Mouse (Mus musculus) intestine, embryonic 14.5 days (tissue): ENCODE results near the gene Zfp36l1. TPM values are rescaled to one million over a fixed set of nuclear protein-coding genes. Genes with fewer than 3 reads are reported as not detected.

Experiments
- ATAC-seq: fragments of 200-750 bp; cut with Nextera tagmentation; replicated peaks from 2 replicates; pipeline ENCODE4 v1.8.0; 2017; ENCODE audit warnings: low read depth, moderate number of reproducible peaks, moderate TSS enrichment, moderate library complexity; ENCODE audit not compliant: low FRiP score, low TSS enrichment
- DNase-seq: peaks from one replicate; pipeline ENCODE4 v3.0.0-alpha.2; 2018; ENCODE audit warnings: low spot score
- H3K27ac ChIP-seq: fragments of 300-500 bp; sonication (generic); 2 replicates; pipeline ENCODE4 v1.5.1; 2014; ENCODE audit warnings: low read depth, mild to moderate bottlenecking, control low read depth
- H3K27me3 ChIP-seq: fragments of 300-500 bp; sonication (generic); replicated peaks from 2 replicates; pipeline ENCODE4 v1.6.1; 2014; ENCODE audit warnings: low read length, control low read depth; ENCODE audit not compliant: control insufficient read depth, insufficient read depth
- H3K36me3 ChIP-seq: fragments of 300-500 bp; sonication (generic); 2 replicates; pipeline ENCODE4 v1.6.1; 2014; ENCODE audit warnings: low read length, control low read depth; ENCODE audit not compliant: control insufficient read depth, insufficient read depth
- H3K4me1 ChIP-seq: fragments of 300-500 bp; sonication (generic); replicated peaks from 2 replicates; pipeline ENCODE4 v1.6.1; 2014; ENCODE audit warnings: low read length, control low read depth, mixed read lengths; ENCODE audit not compliant: control insufficient read depth, insufficient read depth
- H3K4me2 ChIP-seq: fragments of 300-500 bp; sonication (generic); 2 replicates; pipeline ENCODE4 v1.6.1; 2014; ENCODE audit warnings: low read length
- H3K4me3 ChIP-seq: fragments of 300-500 bp; sonication (generic); 2 replicates; pipeline ENCODE4 v1.5.1; 2014; ENCODE audit warnings: low read depth, low read length, control low read depth, mixed read lengths
- H3K9ac ChIP-seq: fragments of 300-500 bp; sonication (generic); 2 replicates; pipeline ENCODE4 v1.6.1; 2014; ENCODE audit warnings: mild to moderate bottlenecking, low read length
- H3K9me3 ChIP-seq: fragments of 300-500 bp; sonication (generic); 2 replicates; pipeline ENCODE4 v1.6.1; 2016; ENCODE audit warnings: low read length, control low read depth; ENCODE audit not compliant: control insufficient read depth
- WGBS: fragments of 180-500 bp; shearing (Covaris S2); extraction: QIAGEN DNeasy Blood & Tissue Kit; methylation state at CpG from one replicate; pipeline ENCODE4 v1.1.7; 2014; 5-methylcytosine and 5-hydroxymethylcytosine counted together
- polyA plus RNA-seq: library from polyadenylated mRNA; unstranded; fragments of >200 nt; fragmentation: Nextera tagmentation; extraction: Ambion mirVana; gene quantifications from 2 replicates; pipeline ENCODE4 v1.2.1, GENCODE M21; 2014

The Zfp36l1 gene
- 159 and 165 TPM in 2 replicates for polyA plus RNA-seq

DNA sequence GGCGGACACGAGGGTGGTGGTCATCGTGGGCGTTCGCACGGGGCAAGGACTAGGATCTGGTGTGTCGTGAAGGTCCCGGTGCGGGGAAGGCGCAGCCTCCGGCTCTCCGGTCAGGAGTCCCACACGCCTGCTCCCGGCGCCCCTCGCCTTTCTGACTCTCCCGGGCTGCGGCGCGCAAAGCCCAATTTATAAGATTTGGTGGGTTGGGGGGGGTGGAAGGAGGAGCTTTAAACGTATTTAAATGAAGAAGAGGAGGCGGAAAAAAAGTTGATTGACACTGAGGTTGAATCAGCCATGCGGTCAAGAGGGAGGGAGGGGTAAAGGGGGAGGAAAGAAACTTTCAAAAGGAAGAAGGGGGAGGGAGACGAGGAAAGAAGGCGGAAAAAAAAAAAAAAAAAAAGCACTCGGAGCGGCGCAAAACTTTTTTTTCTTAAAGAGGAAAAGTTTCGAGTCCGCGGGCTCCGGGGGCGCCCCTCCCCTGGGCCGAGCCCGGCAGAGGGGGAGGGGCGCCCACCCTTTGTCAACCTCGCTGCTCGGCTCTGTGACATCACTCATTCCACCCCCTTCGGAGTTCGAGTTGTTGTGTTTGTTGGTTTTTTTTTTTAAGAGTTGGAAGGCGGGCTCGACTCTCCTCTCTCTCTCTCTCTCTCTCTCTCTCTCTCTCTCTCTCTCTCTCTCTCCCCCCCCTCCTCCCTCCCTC lies at the start of gene Zfp36l1:
Zfp36l1 (minus strand) TSS at position 162 of the 700 bp plus-strand sequence.
- WGBS = 0% methylated on average over 40 of the region's 42 CpGs
- DNase-seq = peak; percentile 99
- H3K9ac ChIP-seq = peak within 1 kb of the TSS; percentile 98
- H3K27ac ChIP-seq = peak within 1 kb of the TSS; percentile 99
- peak within 1 kb of the TSS; percentile 94 for H3K4me2 ChIP-seq
- peaks cover 29% of the 10 kb centered on the region for H3K36me3 ChIP-seq
- no peaks in the 10 kb centered on the region for H3K9me3 ChIP-seq
- peak within 1 kb of the TSS; percentile 99 for H3K4me3 ChIP-seq
- H3K4me1 ChIP-seq = peaks cover 8% of the 10 kb centered on the region; the same call in 1 of the 2 replicates
- peak; percentile 65 for ATAC-seq
- H3K27me3 ChIP-seq = no peaks in the 10 kb centered on the region

DNA sequence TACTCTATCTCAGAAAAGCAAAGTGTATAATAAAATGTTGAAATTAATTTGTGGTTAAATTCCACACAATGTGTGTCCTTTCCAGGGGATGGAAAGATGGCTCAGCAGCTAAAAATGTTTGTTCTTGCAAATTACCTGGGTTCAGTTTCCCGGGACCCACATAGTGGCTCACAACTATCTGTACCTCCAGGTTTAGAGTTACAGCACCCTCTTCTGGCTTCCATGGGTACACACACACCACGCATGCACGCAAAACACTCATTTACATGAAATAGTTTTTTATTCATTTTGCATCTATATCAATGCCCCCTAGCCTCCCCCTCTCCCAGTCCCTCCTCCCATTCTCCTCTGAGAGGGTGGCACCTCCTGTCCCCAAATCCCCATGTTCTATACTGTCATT lies 49.6 kb upstream of the Zfp36l1 start:
- ATAC-seq (no peak), DNase-seq (no peak)
- Histone ChIP-seq H3K9me3 (no peaks in the 10 kb centered on the region), H3K4me1 (no peaks in the 10 kb centered on the region), H3K27me3 (no peaks in the 10 kb centered on the region), H3K9ac (no peak overlapping the region), H3K4me2 (no peak overlapping the region), H3K4me3 (no peak overlapping the region), H3K27ac (no peak overlapping the region), H3K36me3 (peaks cover 23% of the 10 kb centered on the region; the same call in 1 of the 2 replicates)
- 85% methylated on average over 3 of the region's 3 CpGs for WGBS

DNA sequence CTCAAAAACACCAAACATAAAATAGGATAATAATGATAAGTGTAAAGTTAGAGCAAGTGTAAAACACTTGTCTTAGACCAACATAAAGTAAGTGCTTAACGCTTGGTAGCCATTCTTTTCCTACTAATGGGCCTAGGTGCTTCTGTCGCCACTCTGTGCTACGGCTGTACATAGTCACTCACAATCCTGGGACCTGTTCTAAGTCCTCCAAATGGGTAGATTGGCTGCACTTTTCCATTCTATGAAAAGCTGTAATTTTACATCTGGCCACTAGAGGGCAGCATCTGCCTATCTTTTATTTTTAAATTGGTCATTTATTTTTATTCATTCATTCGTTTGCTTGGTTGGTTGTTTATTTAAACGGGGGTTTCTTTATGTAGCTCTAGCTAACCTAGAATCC lies 44.9 kb upstream of the Zfp36l1 start:
- no peaks in the 10 kb centered on the region for H3K27me3 ChIP-seq
- no peaks in the 10 kb centered on the region for H3K9me3 ChIP-seq
- DNase-seq (peak; percentile 60), ATAC-seq (no peak)
- H3K4me2 ChIP-seq = no peak overlapping the region
- 10% methylated on average over 5 of the region's 5 CpGs for WGBS
- no peaks in the 10 kb centered on the region for H3K36me3 ChIP-seq
- H3K4me3 ChIP-seq = no peak overlapping the region
- no peak overlapping the region for H3K9ac ChIP-seq
- no peak overlapping the region for H3K27ac ChIP-seq
- H3K4me1 ChIP-seq = no peaks in the 10 kb centered on the region

DNA sequence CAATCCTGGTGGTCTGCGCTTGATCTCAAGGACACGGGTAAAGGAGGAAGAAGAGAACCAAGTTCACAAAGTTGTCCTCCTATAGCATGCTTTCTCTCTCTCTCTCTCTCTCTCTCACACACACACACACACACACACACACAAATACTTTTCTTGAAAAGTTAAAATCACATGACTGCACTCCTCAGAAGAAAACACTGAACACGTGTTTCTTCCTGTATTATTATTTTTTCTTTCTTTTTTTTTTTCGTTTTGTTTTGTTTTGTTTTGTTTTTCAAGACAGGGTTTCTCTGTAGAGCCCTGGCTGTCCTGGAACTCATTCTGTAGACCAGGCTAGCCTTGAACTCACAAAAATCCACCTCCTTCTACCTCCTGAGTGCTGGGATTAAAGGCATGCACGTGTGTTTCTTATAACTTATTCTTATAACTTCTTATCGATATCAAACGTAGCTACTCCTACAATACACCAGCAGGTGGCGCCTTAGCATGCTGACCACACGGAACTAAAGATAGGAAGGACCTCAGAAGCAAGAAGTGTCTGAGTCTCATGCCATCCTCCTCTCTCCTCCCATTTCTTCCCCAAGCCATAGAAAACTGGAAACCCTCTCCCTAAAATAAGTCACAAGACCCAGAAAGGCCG lies 41.0 kb upstream of the Zfp36l1 start:
- H3K4me1 ChIP-seq = no peaks in the 10 kb centered on the region
- no peaks in the 10 kb centered on the region for H3K27me3 ChIP-seq
- H3K4me3 ChIP-seq = no peak overlapping the region
- no peak overlapping the region for H3K9ac ChIP-seq
- H3K9me3 ChIP-seq = no peaks in the 10 kb centered on the region
- H3K27ac ChIP-seq = no peak overlapping the region
- H3K36me3 ChIP-seq = no peaks in the 10 kb centered on the region
- WGBS = 44% methylated on average over 10 of the region's 10 CpGs
- 0 out of 2 replicates have a peak, but pooled peaks have one; percentile 10 for ATAC-seq
- H3K4me2 ChIP-seq = no peak overlapping the region
- DNase-seq = peak; percentile 69

DNA sequence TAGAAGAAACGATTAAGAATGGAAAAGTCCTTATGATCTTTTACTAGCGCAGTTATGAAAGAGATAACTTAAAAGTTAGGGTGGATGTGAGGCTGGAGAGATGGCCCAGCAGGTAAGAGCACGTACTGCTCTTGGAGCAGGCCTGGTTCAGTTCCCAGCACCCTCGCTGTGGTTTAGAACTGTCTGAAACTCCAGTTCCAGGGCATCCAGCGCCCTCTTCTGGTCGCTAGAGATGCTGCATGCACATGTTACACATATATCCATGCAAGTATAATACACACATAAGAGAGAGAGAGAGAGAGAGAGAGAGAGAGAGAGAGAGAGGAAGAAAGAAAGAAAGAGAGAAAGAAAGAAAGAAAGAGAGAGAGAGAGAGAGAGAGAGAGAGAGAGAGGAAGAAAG lies 40.3 kb upstream of the Zfp36l1 start:
- no peaks in the 10 kb centered on the region for H3K27me3 ChIP-seq
- no peak overlapping the region for H3K4me2 ChIP-seq
- DNase-seq (no peak), ATAC-seq (no peak)
- no peaks in the 10 kb centered on the region for H3K9me3 ChIP-seq
- H3K27ac ChIP-seq = no peak overlapping the region
- H3K4me1 ChIP-seq = no peaks in the 10 kb centered on the region
- no peak overlapping the region for H3K9ac ChIP-seq
- 80% methylated on average over 6 of the region's 6 CpGs for WGBS
- no peak overlapping the region for H3K4me3 ChIP-seq
- no peaks in the 10 kb centered on the region for H3K36me3 ChIP-seq

DNA sequence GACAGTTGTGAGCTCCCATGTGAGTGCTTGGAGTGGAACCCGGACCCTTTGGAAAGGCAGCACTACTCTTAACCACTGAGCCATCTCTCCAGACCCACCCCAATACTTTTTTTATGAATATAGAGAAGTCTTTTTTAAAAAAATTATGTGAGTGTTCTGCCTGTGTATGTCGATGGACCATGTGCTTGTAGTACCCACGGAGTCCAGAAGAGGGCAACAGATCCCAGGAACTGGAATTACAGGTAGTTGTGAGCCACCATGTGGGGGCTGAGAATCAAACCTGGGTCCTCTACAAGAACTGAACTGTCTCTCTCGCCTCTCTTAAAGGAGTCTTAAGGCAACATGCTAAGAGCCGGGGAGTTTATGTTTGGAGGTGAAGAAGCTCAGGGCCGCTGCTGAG lies 39.0 kb upstream of the Zfp36l1 start:
- Histone ChIP-seq H3K27me3 (no peaks in the 10 kb centered on the region), H3K9me3 (no peaks in the 10 kb centered on the region), H3K4me3 (no peak overlapping the region), H3K36me3 (no peaks in the 10 kb centered on the region), H3K4me2 (no peak overlapping the region), H3K9ac (no peak overlapping the region), H3K4me1 (peaks cover 4% of the 10 kb centered on the region; the same call in 1 of the 2 replicates), H3K27ac (no peak overlapping the region)
- DNase-seq = no peak
- ATAC-seq = no peak
- 92% methylated on average over 6 of the region's 6 CpGs for WGBS

DNA sequence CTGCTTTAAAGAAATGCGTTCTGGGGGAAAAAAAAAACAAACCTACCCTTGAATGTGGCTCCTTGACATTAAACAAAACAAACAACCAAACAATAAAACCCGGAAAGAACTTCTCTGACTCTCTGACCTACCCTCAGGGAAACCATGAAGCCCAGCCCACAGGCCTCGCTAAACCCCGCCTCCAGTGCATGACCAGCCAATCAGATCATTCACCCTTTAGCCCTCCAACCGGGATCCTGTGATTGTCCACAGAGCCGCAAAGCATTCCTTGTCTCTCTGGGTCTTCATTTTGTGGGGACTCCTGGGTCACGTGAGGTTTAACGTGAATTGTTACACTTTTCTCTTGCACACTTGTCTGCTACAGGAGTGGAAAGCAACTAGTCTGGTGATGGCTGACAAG lies 37.8 kb upstream of the Zfp36l1 start:
- no peaks in the 10 kb centered on the region for H3K27me3 ChIP-seq
- H3K27ac ChIP-seq = no peak overlapping the region
- H3K9me3 ChIP-seq = no peaks in the 10 kb centered on the region
- 32% methylated on average over 8 of the region's 8 CpGs for WGBS
- H3K4me1 ChIP-seq = peaks cover 7% of the 10 kb centered on the region; the same call in 1 of the 2 replicates
- no peak overlapping the region for H3K4me3 ChIP-seq
- no peaks in the 10 kb centered on the region for H3K36me3 ChIP-seq
- no peak overlapping the region for H3K9ac ChIP-seq
- DNase-seq (no peak), ATAC-seq (no peak)
- peak overlapping the region; percentile 2; the same call in 1 of the 2 replicates for H3K4me2 ChIP-seq

DNA sequence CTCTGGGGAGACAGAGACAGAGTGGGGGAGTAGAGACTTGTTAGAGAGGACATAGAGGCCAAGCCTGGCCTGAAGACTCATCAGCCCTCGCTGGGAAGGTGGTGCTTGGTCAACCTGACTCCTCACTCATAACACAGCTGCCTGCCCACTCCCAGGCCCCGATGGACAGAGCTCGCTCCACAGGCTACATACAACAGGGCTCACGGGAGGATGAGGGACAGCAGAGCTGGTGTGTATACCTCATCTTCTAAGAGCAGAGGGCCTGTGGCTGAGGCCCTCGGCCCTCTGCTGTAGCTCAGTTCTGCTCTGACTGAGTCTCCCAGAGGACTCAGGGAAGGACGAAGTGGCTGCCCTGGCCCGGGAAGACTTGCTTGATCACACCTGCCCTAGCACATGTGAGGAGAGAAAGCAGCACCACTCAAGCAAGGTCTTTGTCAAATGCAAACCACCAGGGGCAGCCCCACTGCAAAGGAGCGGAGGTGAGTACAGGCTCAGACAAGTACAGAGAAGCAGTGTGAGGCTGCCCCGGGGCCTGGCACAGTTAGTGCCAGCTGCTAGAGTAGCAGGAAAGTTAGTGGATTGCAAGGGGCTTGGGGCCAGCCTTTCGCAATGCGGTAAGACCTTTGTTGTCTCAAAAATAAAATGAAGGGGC lies 34.9 kb upstream of the Zfp36l1 start:
- ATAC-seq = no peak

More for the DNA sequence above, 34.9 kb upstream of the Zfp36l1 start:
- peaks cover 11% of the 10 kb centered on the region; the same call in 1 of the 2 replicates for H3K4me1 ChIP-seq
- no peak overlapping the region for H3K4me3 ChIP-seq
- H3K27ac ChIP-seq = peak overlapping the region; percentile 64; the same call in 1 of the 2 replicates
- no peak overlapping the region for H3K9ac ChIP-seq
- WGBS = 69% methylated on average over 11 of the region's 11 CpGs
- no peaks in the 10 kb centered on the region for H3K36me3 ChIP-seq
- no peaks in the 10 kb centered on the region for H3K27me3 ChIP-seq
- no peak overlapping the region for H3K4me2 ChIP-seq
- H3K9me3 ChIP-seq = no peaks in the 10 kb centered on the region
- no peak for DNase-seq
